Mouse (Mus musculus) embryonic facial prominence, embryonic 10.5 days (tissue): Measurements from ENCODE around the gene Cers1. TPM values are rescaled to one million over a fixed set of nuclear protein-coding genes. Genes with fewer than 3 reads are reported as not detected.

Experiments
- DNase-seq: peaks from one replicate; pipeline ENCODE4 v3.0.0-alpha.2; 2017; ENCODE audit warnings: low spot score
- H3K27ac ChIP-seq: fragments of 300-500 bp; sonication (generic); replicated peaks from 2 replicates; pipeline ENCODE4 v1.5.1; 2016; ENCODE audit warnings: mild to moderate bottlenecking
- H3K27me3 ChIP-seq: fragments of 300-500 bp; sonication (generic); replicated peaks from 2 replicates; pipeline ENCODE4 v1.6.1; 2016; ENCODE audit warnings: low read depth, mild to moderate bottlenecking; ENCODE audit not compliant: poor library complexity, severe bottlenecking
- H3K36me3 ChIP-seq: fragments of 300-500 bp; sonication (generic); replicated peaks from 2 replicates; pipeline ENCODE4 v1.6.1; 2016; ENCODE audit warnings: mild to moderate bottlenecking, moderate library complexity
- H3K4me1 ChIP-seq: fragments of 300-500 bp; sonication (generic); 2 replicates; pipeline ENCODE4 v1.6.1; 2016
- H3K4me3 ChIP-seq: fragments of 300-500 bp; sonication (generic); 2 replicates; pipeline ENCODE4 v1.5.1; 2016; ENCODE audit warnings: mild to moderate bottlenecking, moderate library complexity
- H3K9me3 ChIP-seq: fragments of 300-500 bp; sonication (generic); 2 replicates; pipeline ENCODE4 v1.6.1; 2016; ENCODE audit warnings: mild to moderate bottlenecking
- WGBS: fragments of 180-500 bp; shearing (Covaris S2); methylation state at CpG from one replicate; pipeline ENCODE4 v1.1.7; 2016; 5-methylcytosine and 5-hydroxymethylcytosine counted together
- polyA plus RNA-seq: library from polyadenylated mRNA; unstranded; fragments of >200 nt; fragmentation: Nextera tagmentation; extraction: Ambion mirVana; gene quantifications from 2 replicates; pipeline ENCODE4 v1.2.1, GENCODE M21; 2016

Gene Cers1
- polyA plus RNA-seq, 1 experiment from 2014 or later, result 4.1 TPM

DNA sequence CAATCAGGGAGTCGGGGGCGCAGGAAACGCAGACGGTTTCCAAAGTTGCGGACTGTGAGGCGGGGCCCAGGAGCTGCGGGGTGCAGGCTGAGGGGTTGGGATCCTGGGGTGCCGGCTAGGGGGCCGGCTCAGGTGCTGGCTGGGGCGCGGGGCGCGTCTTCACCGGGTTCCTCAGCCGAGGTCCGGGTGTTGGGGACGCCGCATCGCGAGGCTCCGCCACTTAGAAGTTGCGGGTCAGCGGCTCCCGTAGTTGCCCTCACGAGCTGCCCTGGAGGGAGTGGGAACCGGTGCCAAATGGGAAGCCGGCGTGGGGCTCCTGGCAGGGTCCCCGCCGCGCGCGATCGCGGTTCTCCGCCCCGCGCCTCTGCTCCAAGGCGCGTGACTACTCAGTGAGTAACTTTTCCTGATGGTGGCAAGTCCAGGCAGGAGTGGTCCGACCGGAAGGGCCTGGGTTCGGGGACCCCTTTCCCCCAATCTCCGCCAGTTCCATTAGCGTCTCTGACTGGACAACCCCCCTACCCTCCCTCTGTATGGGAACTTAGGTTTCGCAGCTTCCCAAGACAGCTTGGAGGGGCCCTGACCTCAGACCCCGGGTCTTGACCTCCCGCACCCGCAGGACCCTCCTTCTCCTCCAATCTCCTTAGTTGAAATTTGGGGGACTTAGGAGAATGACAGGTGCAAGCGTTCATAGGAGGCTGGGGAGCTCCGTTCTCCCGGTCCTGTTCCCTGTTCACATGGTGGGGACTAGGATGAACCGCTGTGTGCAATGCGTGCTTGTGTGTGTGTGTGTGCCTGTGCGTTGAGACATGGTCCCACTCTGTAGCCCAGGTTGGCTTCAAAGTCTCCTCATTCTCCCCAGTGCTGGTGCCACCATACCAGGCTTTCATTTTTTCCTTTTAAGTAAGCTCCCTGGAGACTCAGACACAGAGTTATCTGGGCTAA, 32.2 kb upstream of the Cers1 start:
- H3K27ac ChIP-seq, result peak overlapping the region; percentile 95
- DNase-seq, result peak; percentile 44
- no peaks in the 10 kb centered on the region for H3K27me3 ChIP-seq
- WGBS, result under 1% methylated on average over 55 of the region's 55 CpGs
- peak overlapping the region; percentile 93 for H3K4me3 ChIP-seq
- peaks cover 55% of the 10 kb centered on the region for H3K4me1 ChIP-seq
- peaks cover 42% of the 10 kb centered on the region for H3K36me3 ChIP-seq
- H3K9me3 ChIP-seq, result peaks cover 6% of the 10 kb centered on the region; the same call in 1 of the 2 replicates

DNA sequence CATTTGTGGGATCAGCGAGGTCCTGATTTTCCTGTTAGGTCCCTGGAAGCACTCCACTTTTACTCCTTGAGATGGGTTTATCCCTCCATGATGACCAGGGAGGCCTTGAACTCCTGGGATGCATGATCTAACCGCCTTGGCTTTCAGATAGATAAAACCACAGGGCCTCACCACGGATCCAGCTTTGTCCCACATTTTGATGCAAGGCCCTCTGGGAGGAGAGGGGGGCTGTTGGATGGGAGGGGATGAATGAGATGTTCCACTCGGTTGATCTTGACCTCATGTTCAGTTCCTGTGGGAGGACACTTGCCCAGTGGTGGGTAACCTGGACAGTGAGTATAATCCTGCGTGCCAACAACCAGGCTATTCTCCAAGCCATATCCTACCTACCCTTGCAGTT, 31.2 kb upstream of the Cers1 start:
- WGBS, result 79% methylated on average over 5 of the region's 5 CpGs
- H3K4me1 ChIP-seq, result peaks cover 46% of the 10 kb centered on the region
- no peak overlapping the region for H3K27ac ChIP-seq
- H3K36me3 ChIP-seq, result peaks cover 52% of the 10 kb centered on the region
- H3K27me3 ChIP-seq, result no peaks in the 10 kb centered on the region
- H3K4me3 ChIP-seq, result peak overlapping the region; percentile 93
- no peak for DNase-seq
- peaks cover 6% of the 10 kb centered on the region; the same call in 1 of the 2 replicates for H3K9me3 ChIP-seq

DNA sequence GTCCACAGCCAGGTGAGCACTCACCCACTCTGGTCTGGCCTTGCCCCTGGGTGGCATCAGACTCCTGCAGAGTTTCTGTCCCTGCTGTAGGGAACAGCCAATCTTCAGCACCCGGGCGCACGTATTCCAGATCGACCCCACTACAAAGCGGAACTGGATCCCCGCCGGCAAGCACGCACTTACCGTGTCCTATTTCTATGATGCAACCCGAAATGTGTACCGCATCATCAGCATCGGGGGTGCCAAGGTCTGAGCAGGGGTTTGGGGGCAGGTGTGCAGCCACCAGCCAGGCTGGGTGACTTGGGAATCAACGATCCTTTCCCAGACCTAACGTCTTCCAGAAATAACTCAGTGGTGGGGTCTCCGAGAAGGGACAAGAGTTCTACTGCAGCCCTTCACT, 30.3 kb upstream of the Cers1 start:
- H3K9me3 ChIP-seq, result peaks cover 6% of the 10 kb centered on the region; the same call in 1 of the 2 replicates
- WGBS, result 97% methylated on average over 15 of the region's 15 CpGs
- no peak overlapping the region for H3K27ac ChIP-seq
- no peak for DNase-seq
- peaks cover 61% of the 10 kb centered on the region for H3K36me3 ChIP-seq
- peaks cover 44% of the 10 kb centered on the region for H3K4me1 ChIP-seq
- H3K27me3 ChIP-seq, result no peaks in the 10 kb centered on the region
- H3K4me3 ChIP-seq, result peak overlapping the region; percentile 93; the same call in 1 of the 2 replicates

DNA sequence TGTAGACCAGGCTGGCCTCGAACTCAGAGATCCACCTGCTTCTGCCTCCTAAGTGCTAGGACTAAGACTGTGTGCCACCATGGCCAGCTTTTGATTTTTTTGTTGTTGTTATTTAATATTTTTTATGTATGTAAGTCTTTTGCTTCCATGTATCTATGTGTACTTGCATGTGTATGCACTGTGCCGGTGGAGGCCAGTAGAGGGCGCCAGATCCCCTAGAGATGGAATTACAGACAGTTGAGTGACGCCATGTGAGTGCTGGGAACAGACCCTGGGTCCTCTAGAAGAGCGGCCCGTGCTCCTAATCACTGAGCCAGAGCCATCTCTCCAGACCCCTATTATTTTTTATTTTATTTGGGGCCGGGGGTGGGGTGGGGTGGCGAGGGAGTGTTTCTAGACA, 28.8 kb upstream of the Cers1 start:
- H3K27ac ChIP-seq, result no peak overlapping the region
- H3K4me1 ChIP-seq, result peaks cover 32% of the 10 kb centered on the region
- 91% methylated on average over 8 of the region's 8 CpGs for WGBS
- H3K4me3 ChIP-seq, result 0 out of 2 replicates have a peak overlapping the region, but pooled peaks have one; percentile 6
- DNase-seq, result no peak
- peaks cover 6% of the 10 kb centered on the region; the same call in 1 of the 2 replicates for H3K9me3 ChIP-seq
- no peaks in the 10 kb centered on the region for H3K27me3 ChIP-seq
- peaks cover 76% of the 10 kb centered on the region for H3K36me3 ChIP-seq

DNA sequence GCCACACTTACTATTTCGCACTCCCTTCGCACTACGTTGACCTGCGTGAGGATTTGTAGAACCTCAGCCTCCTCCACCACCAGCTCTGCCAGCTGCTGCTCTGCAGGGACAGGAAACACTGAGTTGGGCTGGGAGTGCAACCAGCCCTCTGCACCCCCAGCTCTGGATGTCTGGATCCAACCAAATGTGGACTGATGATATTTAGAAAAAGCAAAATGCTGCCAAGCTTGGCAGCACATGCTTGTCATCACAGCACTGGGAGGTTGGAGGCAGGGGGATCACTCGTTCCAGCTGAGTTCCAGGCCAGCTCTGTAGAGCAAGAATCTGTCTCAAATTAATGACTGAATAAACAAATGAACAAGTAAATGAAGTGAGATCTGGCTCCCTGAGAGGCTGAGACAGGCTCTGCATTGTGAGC, 21.6 kb upstream of the Cers1 start:
- peaks cover 98% of the 10 kb centered on the region for H3K36me3 ChIP-seq

DNA sequence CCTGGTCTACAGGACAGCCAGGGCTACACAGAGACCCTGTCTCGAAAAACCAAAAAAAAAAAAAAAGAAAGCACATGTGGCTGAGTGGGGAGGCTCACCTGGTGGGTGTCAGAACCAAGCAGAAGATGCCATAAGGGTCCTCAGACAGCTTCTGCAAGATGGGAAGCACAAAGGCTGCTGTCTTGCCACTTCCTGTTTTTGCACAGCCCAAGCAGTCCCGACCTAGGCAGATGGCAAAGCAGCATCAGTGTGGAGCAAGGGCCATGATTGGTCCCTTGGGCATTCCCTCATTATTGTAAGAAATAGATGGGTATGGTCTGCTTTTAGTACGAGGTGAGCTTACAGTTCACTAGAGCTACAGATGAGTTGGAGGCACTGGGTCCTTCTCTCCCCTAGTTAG, 14.7 kb upstream of the Cers1 start:
- no peaks in the 10 kb centered on the region for H3K9me3 ChIP-seq
- H3K4me1 ChIP-seq, result peaks cover 27% of the 10 kb centered on the region
- DNase-seq, result no peak
- peaks cover 69% of the 10 kb centered on the region for H3K36me3 ChIP-seq
- 82% methylated on average over 3 of the region's 3 CpGs for WGBS
- H3K4me3 ChIP-seq, result peak overlapping the region; percentile 90; the same call in 1 of the 2 replicates
- no peaks in the 10 kb centered on the region for H3K27me3 ChIP-seq
- no peak overlapping the region for H3K27ac ChIP-seq

More for the DNA sequence above, 21.6 kb upstream of the Cers1 start:
- Histone ChIP-seq H3K27me3 (no peaks in the 10 kb centered on the region), H3K9me3 (no peaks in the 10 kb centered on the region), H3K4me3 (no peak overlapping the region), H3K4me1 (0 out of 2 replicates have a peak, but pooled peaks cover 3% of the 10 kb centered on the region), H3K27ac (no peak overlapping the region)
- no peak for DNase-seq
- 65% methylated on average over 5 of the region's 5 CpGs for WGBS

DNA sequence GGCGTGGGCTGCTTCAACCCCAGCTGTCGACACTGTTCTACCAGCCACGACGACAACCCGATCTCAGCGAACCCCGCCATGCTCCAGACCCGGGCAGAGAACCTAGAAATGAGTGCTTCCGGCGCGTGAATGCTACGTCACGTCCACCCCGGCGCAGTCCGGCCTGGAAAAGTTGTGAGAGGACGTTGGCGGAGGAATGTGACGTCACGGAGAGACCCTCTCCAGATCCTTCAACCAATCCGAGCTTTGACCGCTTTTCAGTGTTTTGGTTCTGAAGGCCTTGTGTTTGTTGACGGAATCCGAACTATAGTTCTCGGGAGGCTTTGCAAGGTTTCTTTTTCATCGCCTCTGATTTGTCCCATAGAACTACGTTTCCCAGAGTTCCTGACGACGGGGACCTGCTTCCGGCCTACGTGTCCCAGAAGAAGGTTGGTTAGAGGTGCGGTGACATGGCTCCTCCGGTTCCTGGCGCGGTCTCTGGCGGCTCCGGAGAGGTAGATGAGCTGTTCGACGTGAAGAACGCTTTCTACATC, 13.2 kb upstream of the Cers1 start, which contains the start of the genes Ddx49 and Cope:
Gene Ddx49 (minus strand): TSS at position 132 of the 533 bp plus-strand sequence.
Gene Cope (plus strand): TSS at position 161 of the 533 bp plus-strand sequence.
- H3K9me3 ChIP-seq, result no peaks in the 10 kb centered on the region
- peak within 1 kb of the TSS; percentile 86 for H3K27ac ChIP-seq
- H3K4me1 ChIP-seq, result peaks cover 27% of the 10 kb centered on the region
- under 1% methylated on average over 40 of the region's 40 CpGs for WGBS
- peaks cover 69% of the 10 kb centered on the region for H3K36me3 ChIP-seq
- DNase-seq, result peak; percentile 94
- no peaks in the 10 kb centered on the region for H3K27me3 ChIP-seq
- H3K4me3 ChIP-seq, result peak within 1 kb of the TSS; percentile 90

DNA sequence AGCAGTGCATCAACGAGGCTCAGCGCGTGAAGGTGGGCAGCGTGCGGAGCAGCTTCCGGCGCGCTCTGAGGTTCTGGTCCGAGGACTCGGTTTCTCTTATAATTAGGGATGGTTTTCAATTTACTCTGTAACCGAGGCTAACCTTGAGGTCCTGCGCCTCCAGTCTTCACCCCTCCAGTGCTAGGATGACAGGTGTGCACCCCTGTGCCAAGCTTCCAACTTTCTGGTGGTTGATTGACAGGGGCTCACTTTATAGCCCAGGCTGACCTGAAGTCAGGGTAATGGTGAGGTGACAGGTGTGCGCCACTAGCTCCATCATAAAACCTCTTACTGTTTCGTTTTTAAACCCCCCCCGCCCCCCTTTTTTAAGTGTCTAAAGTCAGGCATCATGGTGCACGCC, 12.7 kb upstream of the Cers1 start:
- H3K36me3 ChIP-seq, result peaks cover 69% of the 10 kb centered on the region
- DNase-seq, result no peak
- H3K4me1 ChIP-seq, result peaks cover 27% of the 10 kb centered on the region
- H3K27me3 ChIP-seq, result no peaks in the 10 kb centered on the region
- H3K27ac ChIP-seq, result peak overlapping the region; percentile 86
- 5% methylated on average over 16 of the region's 16 CpGs for WGBS
- H3K4me3 ChIP-seq, result peak overlapping the region; percentile 90
- H3K9me3 ChIP-seq, result no peaks in the 10 kb centered on the region

DNA sequence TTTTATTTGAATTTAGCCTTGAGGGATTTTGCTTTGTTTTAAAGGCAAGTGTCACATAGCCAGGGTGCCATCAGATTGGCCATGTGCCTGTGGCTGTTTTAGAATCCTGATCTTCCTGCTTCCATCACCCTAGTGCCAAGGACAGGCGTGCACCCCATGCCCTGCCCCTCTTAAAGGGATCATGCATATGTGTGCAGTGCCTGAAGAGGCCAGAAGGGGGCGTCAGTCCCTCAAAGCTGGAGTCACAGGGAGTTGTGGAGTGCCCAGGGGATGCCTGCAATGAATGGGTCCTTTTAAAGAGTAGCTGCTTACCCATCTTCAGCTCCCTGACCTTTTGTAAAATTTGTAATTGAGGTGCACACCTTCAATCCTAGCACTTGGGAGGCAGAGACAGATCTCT, 6.3 kb upstream of the Cers1 start:
- H3K4me1 ChIP-seq, result peaks cover 3% of the 10 kb centered on the region; the same call in 1 of the 2 replicates
- H3K27me3 ChIP-seq, result no peaks in the 10 kb centered on the region
- WGBS, result 33% methylated on average over 2 of the region's 2 CpGs
- no peak overlapping the region for H3K4me3 ChIP-seq
- no peaks in the 10 kb centered on the region for H3K9me3 ChIP-seq
- peak; percentile 56 for DNase-seq
- no peak overlapping the region for H3K27ac ChIP-seq
- peaks cover 95% of the 10 kb centered on the region for H3K36me3 ChIP-seq

DNA sequence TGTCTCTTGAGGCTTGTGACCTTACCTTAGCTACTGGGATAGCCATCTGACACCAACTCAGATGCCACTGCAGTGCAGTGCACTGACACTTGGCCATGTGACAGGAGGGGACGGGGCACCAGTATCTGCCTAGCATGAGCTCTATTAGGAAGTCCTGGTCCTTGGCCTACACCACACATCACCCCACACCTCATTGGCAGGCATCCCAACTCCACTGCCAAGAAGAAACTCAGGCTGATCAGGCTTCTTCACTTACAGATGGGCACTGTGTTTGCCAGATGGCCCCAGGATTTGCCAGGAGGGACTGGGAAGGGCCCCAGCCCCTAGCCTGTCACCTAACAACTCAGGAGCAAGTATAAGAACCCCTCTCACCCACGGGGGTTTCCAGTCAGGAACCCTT, 2.2 kb upstream of the Cers1 start:
- Histone ChIP-seq H3K36me3 (peaks cover 55% of the 10 kb centered on the region), H3K4me1 (peaks cover 33% of the 10 kb centered on the region), H3K4me3 (no peak overlapping the region), H3K9me3 (no peaks in the 10 kb centered on the region), H3K27ac (no peak overlapping the region), H3K27me3 (peaks cover 18% of the 10 kb centered on the region; the same call in 1 of the 2 replicates)
- no peak for DNase-seq
- WGBS, result 90% methylated on average over 2 of the region's 2 CpGs

DNA sequence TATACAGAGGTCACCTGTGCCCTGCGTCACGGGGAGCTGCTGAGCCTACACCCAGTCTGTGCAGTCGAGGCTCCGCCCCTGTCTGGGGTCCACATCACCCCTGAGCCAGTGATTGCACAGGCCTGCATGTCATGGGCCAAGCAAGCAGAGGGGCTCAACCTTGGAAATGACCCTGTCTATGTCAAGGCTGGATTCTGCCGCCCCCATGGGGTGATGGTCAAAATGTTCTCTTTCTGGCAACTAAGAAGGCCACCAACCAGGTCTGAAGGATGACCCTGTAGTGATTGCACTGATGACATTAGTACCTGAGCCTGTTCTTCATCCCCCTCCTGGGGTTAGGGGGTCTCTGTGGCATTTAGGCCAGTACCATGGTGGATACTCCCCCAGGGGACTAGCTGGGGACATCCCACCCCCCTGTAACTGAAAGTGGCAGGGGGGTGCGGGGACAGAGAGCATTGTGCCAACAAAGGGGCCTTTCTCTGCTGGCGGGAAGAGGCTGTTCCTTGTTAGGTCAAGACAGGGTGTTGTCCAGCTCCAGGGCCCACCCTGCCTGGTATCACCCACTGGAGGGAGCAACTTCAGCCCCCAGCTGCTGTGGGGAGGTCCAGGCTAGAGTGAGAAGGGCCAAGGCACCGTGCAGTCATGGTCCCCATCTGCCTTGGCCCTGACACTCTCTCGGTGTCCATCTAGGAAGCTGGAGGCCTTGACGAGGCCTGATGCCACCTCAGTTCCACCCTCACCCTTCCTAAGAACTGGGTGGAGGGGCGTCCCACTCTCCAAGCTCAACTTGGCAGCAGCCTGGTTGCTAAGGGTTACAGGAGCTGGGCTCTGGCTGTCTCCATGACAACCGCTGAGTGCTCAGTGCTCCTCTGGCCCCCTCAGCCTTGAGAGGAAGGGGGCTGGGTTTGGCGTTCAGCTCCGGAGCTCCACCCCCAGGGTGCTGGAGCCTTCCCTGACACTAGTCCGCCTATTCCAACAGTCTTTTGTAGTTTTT, 1.2 kb downstream of the Cers1 start:
- 11% methylated on average over 15 of the region's 15 CpGs for WGBS
- peak; percentile 88 for DNase-seq
- Histone ChIP-seq H3K4me3 (peak overlapping the region; percentile 70), H3K9me3 (no peaks in the 10 kb centered on the region), H3K4me1 (peaks cover 33% of the 10 kb centered on the region), H3K27me3 (peaks cover 18% of the 10 kb centered on the region; the same call in 1 of the 2 replicates), H3K27ac (peak overlapping the region; percentile 81), H3K36me3 (peaks cover 20% of the 10 kb centered on the region)
